Mouse (Mus musculus) urinary bladder, postnatal 25 days (tissue): ENCODE results near the gene Srprb.
"Not testable (repeated sequence)": the region's sequence is repeated elsewhere in the genome, so short reads cannot be mapped to it uniquely, and the experiment has no call there.

Experiments
- DNase-seq: peaks from one replicate; pipeline ENCODE4 v3.0.0; 2022; ENCODE audit warnings: low spot score

The Srprb gene

DNA sequence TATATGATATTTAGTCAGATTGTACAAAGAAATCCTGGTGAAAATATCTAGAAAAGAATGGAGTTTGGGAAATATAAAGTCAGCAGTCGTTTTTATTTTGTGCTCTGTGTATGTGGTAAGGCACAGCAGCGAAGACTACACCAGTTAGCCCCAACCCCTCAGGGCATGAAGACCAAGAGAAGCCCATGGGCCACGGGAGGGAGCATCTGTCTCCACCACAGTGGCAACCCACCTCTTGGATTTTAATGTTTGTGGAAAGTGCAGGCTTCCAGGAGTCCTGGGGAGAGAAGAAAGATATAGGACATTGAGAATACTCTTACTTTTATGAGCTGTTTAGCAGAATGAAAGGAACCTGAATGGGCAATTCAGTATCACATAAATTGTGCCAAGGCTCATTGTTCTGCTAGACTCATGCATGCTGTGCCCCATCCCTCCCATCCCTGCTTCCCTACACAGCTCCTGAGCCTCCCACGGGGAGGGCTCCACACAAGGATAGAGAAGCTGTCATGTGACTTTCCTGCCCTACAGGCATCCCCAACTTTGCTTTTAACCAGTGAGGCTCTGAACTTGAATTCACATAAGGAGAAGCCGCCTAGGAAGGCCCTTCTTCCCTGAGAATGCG lies 7.0 kb upstream of the Srprb start:
- no peak for DNase-seq

DNA sequence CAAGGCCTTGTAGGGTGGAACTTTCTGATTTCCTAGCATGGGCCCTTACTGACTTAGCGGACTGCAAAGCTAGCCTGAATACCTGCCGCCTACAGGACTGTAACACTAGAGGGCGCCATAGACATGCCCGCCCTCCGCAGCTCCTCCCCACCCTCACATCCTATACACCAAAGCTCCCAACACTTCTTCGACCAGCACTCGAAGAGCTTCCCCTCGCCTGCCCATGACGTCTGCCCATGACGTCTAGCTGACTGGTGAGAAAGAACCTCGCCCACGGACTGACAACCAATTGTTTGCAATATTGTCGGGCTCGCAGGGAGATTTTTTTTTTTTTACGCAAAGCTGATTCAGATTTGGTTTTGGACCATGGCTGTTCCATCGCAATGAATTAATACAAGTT lies 5.9 kb upstream of the Srprb start:
- peak; percentile 37 for DNase-seq

GRCm38 (mm10) chr9:103205786-103206185 lies 3.8 kb upstream of the Srprb start:
- DNase-seq = no peak

DNA sequence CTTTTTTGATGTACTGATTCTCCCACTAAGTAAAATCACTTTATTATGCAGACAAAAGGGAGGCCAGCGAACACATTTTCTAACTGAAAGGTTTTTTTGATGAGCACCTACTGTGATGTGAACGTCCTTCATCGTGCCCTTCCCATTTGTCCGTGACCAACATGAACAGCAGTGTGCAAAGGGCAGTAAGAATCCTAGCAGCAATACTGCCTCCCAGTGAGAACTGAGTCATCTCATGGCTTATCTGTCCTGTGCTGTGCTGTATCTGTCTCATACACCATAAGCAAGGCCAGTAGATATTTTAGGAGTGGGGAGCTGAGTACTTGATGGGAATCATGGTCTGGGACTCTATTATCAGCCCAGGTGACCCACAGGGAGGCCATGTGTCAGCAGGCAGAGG lies 13.5 kb downstream of the Srprb start:
- DNase-seq = no peak

DNA sequence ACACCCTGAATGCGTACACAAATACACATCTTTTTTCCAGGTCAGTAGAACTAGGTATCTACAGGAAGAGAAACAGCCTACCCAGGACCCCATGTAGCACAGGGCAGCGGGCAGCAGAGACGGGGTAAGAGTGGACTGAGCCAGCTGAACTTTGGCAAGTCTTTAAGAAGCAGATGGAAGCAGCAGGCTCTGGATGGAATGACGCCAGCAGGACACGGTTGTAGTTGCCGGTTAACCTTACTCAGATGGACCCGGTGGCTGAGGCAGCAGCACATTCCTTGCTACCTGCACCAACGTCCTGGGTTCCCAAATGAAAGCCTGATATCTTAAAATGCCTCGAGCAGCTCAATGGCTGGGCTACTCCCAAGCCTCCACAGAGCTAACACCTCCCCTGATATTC lies 15.2 kb downstream of the Srprb start:
- no peak for DNase-seq

- DNase-seq = no peak
These were observed 16.0 kb downstream of the Srprb start for GRCm38 (mm10) chr9:103185946-103186345.

- DNase-seq = no peak
These were observed 17.1 kb downstream of the Srprb start for GRCm38 (mm10) chr9:103184855-103185254.

DNA sequence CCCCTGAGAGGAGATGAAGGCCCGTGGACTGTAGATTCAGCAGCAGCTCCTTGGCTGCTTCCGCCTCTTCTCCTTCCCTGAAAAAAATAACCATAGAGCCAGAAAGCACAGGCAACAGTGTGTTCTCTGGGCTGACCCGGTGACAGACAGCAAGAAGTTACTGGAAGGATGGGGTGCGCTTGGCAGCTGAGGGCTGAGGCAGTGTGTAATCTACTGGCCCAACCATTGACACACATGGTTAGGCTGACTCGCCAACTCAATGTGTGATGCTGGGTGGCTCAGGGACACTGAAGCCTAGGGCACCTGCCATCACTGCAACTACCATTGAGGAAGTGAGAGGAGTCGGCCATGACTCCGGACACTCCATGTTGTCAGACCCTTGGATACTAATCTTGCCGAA lies 20.1 kb downstream of the Srprb start:
- DNase-seq = no peak

GRCm38 (mm10) chr9:103180807-103181565 lies 21.0 kb downstream of the Srprb start:
- DNase-seq = peak; percentile 57

- peak; percentile 62 for DNase-seq
These were observed 21.6 kb downstream of the Srprb start for GRCm38 (mm10) chr9:103180303-103180702.

DNA sequence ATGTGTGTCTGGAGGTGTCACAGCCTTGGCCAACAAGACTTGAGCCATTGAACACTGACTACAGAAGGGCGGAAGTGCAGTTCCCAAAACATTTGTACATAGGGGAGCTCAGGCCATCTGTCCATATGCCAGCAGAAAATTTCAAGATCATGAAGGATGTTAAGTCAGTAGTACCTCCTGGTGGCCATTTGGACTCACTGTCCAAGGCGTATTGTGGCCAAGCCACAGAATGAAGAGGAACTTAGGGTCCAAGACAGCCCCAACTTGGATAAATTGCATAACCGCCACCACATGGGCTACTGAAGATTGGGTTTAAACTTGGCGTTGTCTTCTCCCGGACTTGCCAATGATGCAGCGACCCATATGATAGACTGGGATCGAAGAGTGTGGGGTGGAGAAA lies 26.2 kb downstream of the Srprb start:
- DNase-seq = no peak

- no peak for DNase-seq
These were observed 27.0 kb downstream of the Srprb start for GRCm38 (mm10) chr9:103174771-103175519.

- DNase-seq = no peak
These were observed 33.2 kb downstream of the Srprb start for GRCm38 (mm10) chr9:103168771-103169170.

- no peak for DNase-seq
These were observed 33.9 kb downstream of the Srprb start for GRCm38 (mm10) chr9:103168046-103168445.

DNA sequence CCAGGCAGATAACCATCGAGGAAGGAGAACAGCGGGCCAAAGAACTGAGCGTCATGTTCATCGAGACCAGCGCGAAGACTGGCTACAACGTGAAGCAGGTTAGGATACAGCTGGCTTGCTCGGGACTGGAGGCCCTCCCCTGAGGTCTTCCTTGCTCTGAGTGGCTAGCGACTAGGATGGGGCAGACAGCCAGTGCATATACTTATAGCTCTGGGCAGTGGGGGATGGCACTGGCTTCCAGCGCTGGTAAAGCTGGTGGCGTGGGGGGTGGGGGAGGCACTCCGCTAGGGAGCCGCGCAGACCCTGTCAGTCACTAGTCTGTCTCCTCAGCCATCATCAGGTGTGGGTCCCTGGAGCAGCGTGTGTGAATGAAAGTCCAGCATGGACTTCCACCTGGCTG lies 38.1 kb downstream of the Srprb start:
- no peak for DNase-seq

DNA sequence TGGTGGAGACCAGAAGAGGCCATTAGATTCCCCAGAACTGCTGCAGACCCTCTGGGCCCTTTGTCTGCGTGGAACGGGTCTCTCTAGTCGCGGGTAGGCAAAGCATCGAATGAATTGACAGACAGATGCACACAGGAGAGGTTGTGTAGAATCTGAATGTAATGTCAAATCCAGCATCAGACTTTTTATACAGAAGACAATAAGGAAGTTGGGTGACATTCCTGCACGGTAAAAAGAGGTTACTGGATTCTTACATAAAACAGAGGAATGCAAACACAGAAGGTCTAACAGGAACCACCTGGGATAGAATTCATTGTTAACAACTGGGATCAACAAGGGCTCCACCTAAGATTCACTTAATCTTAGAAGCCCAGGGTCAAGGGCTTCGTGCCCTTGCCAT lies 46.8 kb downstream of the Srprb start:
- DNase-seq = not testable (repeated sequence)

GRCm38 (mm10) chr9:103154568-103154967 lies 47.4 kb downstream of the Srprb start:
- DNase-seq = no peak

DNA sequence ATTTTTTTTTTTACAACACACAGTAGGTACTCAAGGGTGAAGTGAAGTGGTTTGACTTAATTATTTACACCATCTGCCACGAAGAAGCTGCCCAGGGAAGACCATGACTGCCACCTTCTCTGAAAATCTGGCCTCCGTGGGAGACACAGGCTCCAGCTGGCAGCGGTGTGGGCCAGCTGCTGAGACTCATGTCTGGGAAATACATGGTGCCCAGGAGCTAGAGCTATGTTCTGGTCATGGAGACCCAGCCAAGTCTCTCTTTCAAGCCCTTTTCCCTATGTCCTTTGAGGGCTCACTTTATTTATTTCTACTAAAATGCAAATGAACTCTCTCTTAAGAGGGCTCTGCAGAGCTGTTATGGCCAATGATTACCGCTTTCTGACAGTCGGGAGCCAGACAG lies 48.7 kb downstream of the Srprb start:
- no peak for DNase-seq

DNA sequence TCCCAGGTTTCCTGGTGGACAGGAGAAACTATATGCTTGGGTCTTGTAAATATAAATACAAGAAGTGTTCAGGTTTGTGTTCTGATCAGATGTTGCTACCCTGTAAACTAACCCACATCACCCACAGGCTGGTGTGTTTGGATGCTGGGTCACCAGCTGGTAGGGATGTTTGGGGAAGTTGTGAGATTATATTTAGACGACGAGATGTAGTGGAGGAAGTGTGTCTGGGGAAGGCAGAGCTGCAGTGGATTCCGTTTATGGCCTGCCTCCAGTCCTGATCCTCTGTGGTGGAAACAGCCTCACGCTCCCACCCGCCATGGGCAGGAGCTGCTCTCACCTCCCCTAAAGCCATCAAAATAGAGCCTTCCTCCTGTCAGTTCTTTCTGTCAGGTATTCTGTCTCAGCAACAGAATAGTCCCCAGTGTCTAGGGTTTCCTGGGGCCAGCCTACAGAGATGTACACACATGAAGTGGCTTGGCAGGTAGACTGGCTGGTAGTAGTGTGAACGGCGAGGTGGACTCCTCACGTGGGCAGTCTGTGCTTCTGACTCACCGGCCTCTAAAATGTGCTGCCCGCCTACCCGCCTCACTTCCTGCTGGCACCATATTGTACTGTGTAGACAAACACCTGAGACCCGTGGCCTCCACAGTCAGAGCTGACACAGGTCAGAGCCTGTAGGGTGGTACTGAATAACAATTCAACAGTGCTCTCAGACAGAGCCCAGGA lies 52.7 kb downstream of the Srprb start:
- DNase-seq = no peak

DNA sequence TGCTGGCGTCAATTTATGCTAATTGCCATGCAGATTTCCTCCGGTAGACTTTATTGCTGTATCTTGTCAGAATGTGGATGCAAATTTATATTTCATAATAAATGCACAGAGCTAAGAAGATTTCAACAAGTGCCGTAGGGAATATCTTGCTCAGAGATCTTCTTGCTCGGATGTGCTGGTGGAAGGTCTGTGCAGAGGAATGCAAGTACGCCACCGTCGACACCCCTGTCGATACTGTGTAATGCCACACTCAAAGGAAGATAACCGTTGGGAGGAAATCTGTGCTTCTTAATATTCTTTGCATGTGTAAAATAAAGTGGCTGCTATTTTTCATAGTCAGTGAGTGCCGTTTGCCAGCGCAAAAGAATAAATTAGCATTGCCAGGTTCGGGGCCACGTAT lies 54.8 kb downstream of the Srprb start:
- no peak for DNase-seq

- DNase-seq = no peak
These were observed 55.2 kb downstream of the Srprb start for GRCm38 (mm10) chr9:103146703-103147102.

DNA sequence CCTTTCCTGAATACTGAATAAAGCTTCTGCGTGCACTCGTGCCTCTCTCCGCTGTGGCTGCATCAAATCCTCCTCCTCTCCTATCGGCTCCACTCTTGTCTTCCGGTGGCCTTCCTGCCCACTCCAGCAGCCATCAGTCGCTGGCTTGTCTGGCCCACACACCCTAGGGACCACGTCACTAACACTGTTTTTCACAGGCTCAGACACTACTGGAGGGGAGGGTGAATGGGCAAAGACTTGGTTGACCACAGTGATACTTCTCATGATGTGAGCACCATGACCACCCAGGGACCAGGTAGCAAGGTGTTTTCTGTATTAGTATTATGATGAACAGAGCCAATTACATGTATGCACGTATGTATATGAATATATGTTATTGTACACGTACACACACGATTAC lies 55.7 kb downstream of the Srprb start:
- DNase-seq = no peak

- no peak for DNase-seq
These were observed 56.6 kb downstream of the Srprb start for GRCm38 (mm10) chr9:103145351-103145750.
